Mouse (Mus musculus) heart, postnatal 0 days (tissue): ENCODE results near the gene Ifrd2.

ENCODE experiments used
- CTCF ChIP-seq: IDR thresholded peaks from 2 replicates; pipeline ENCODE4 v1.5.1; 2016; ENCODE audit warnings: antibody characterized with exemption, control low read depth, low read depth
- EP300 ChIP-seq: IDR thresholded peaks from 2 replicates; pipeline ENCODE4 v1.6.1; 2016; ENCODE audit warnings: antibody characterized with exemption, low read depth

GRCm38 (mm10) chr9:107580501-107581317 is 6.7 kb upstream of the Ifrd2 start, which contains the start of gene Hyal3:
- TF ChIP-seq EP300 (no peak), CTCF (no peak)
